Mouse (Mus musculus) gastrocnemius, postnatal 10 days (tissue): ENCODE results near the gene Itih4. TPM values are rescaled to one million over a fixed set of nuclear protein-coding genes. Genes with fewer than 3 reads are reported as not detected.

Experiments used
- DNase-seq: peaks from one replicate; pipeline ENCODE4 v3.0.0; 2021; ENCODE audit warnings: mixed read lengths
- long read RNA-seq, 2 experiments: library from polyadenylated mRNA; stranded (forward); transcript quantifications; one replicate each; pipeline ENCODE4 v2.0.0; 2021
- total RNA-seq, 2 experiments: library from RNA; stranded (reverse); gene quantifications; 2 replicates each; pipeline ENCODE4 v1.2.3; 2021

Itih4 gene
- 1 to 10 TPM in 1 of 2 experiments, under 1 TPM in 1; 0.31 to 1.0 TPM for total RNA-seq
- long read RNA-seq, experiment 1 = 0 reads
- long read RNA-seq, experiment 2 = 0 reads

GRCm38 (mm10) chr14:30886204-30886603 lies at the start of gene Itih4:
TSS of gene Itih4 (plus strand) at chr14:30886476.
- no peak for DNase-seq

- DNase-seq = no peak
These were observed 48.8 kb upstream of the Itih4 start for GRCm38 (mm10) chr14:30837416-30837996.

- no peak for DNase-seq
These were observed 42.6 kb upstream of the Itih4 start for GRCm38 (mm10) chr14:30843701-30844100.

GRCm38 (mm10) chr14:30850504-30850903 lies 35.8 kb upstream of the Itih4 start:
- no peak for DNase-seq

GRCm38 (mm10) chr14:30852325-30852724 lies 34.0 kb upstream of the Itih4 start:
- no peak for DNase-seq

- no peak for DNase-seq
These were observed 31.0 kb upstream of the Itih4 start for GRCm38 (mm10) chr14:30855316-30855715.

- DNase-seq = no peak
These were observed 29.3 kb upstream of the Itih4 start for GRCm38 (mm10) chr14:30856885-30857507.

- DNase-seq = no peak
These were observed 28.3 kb upstream of the Itih4 start for GRCm38 (mm10) chr14:30857990-30858389.

GRCm38 (mm10) chr14:30861421-30862125 lies 24.7 kb upstream of the Itih4 start:
- DNase-seq = no peak

- DNase-seq = no peak
These were observed 23.9 kb upstream of the Itih4 start for GRCm38 (mm10) chr14:30862368-30862767.

- DNase-seq = no peak
These were observed 21.0 kb upstream of the Itih4 start for GRCm38 (mm10) chr14:30865311-30865710.

- peak; percentile 86 for DNase-seq
These were observed 19.2 kb upstream of the Itih4 start for GRCm38 (mm10) chr14:30867042-30867441.

- DNase-seq = no peak
These were observed 17.4 kb upstream of the Itih4 start for GRCm38 (mm10) chr14:30868826-30869225.

- DNase-seq = peak; percentile 26
These were observed 16.9 kb upstream of the Itih4 start for GRCm38 (mm10) chr14:30869391-30869801.

- DNase-seq = peak; percentile 28
These were observed 15.8 kb upstream of the Itih4 start for GRCm38 (mm10) chr14:30870206-30871147.

GRCm38 (mm10) chr14:30874095-30874700 lies 12.1 kb upstream of the Itih4 start:
- no peak for DNase-seq

- no peak for DNase-seq
These were observed 11.0 kb upstream of the Itih4 start for GRCm38 (mm10) chr14:30875130-30875865.

- no peak for DNase-seq
These were observed 10.3 kb upstream of the Itih4 start for GRCm38 (mm10) chr14:30875955-30876354.

- no peak for DNase-seq
These were observed 9.8 kb upstream of the Itih4 start for GRCm38 (mm10) chr14:30876451-30876850.

GRCm38 (mm10) chr14:30877827-30878226 lies 8.4 kb upstream of the Itih4 start:
- DNase-seq = no peak

GRCm38 (mm10) chr14:30878958-30879571 lies 7.2 kb upstream of the Itih4 start, which contains the start of gene Mustn1:
TSS of gene Mustn1 (plus strand) at chr14:30879200.
- DNase-seq = peak; percentile 40
